Mouse (Mus musculus) ES-E14 (cell line): ENCODE measurements around the gene Mapk8ip1.

Experiments used
- CHD2 ChIP-seq: IDR thresholded peaks from 2 replicates; pipeline ENCODE4 v1.6.1; 2014; ENCODE audit warnings: mild to moderate bottlenecking, low read depth, low read length, inconsistent platforms
- ZC3H11A ChIP-seq: IDR thresholded peaks from 2 replicates; pipeline ENCODE4 v1.6.1; 2012; ENCODE audit warnings: low read depth, mild to moderate bottlenecking, inconsistent platforms, low read length, borderline replicate concordance

GRCm38 (mm10) chr2:92434375-92434745, 33.3 kb upstream of the Mapk8ip1 start:
- TF ChIP-seq CHD2, result no peak
- TF ChIP-seq ZC3H11A, result no peak
